Mouse (Mus musculus): ENCODE data around the gene Slmap.
"Not testable (repeated sequence)": the region's sequence is repeated elsewhere in the genome, so short reads cannot be mapped to it uniquely, and the experiment has no call there.

Gene Slmap

GRCm38 (mm10) chr14:26406746-26407145 lies 128.0 kb downstream of the Slmap start:
- in situ Hi-C loops (cut with MboI; ENCODE audit: low sequenced_read_pairs): no loop called here

GRCm38 (mm10) chr14:26398508-26399160 lies 136.1 kb downstream of the Slmap start:
- in situ Hi-C loops (cut with MboI; ENCODE audit: low sequenced_read_pairs): no loop called here

- in situ Hi-C loops (cut with MboI; ENCODE audit: low sequenced_read_pairs): no loop called here
Measured at GRCm38 (mm10) chr14:26391866-26392265, 142.9 kb downstream of the Slmap start.

GRCm38 (mm10) chr14:26388961-26389360 lies 145.8 kb downstream of the Slmap start:
- in situ Hi-C loops (cut with MboI; ENCODE audit: low sequenced_read_pairs): not testable (repeated sequence)

- in situ Hi-C loops (cut with MboI; ENCODE audit: low sequenced_read_pairs): not testable (repeated sequence)
Measured at GRCm38 (mm10) chr14:26386999-26387398, 147.7 kb downstream of the Slmap start.

GRCm38 (mm10) chr14:26385659-26386058 lies 149.1 kb downstream of the Slmap start:
- in situ Hi-C loops (cut with MboI; ENCODE audit: low sequenced_read_pairs): not testable (repeated sequence)

- in situ Hi-C loops (cut with MboI; ENCODE audit: low sequenced_read_pairs): no loop called here
Measured at GRCm38 (mm10) chr14:26379071-26379470, 155.7 kb downstream of the Slmap start.

- in situ Hi-C loops (cut with MboI; ENCODE audit: low sequenced_read_pairs): no loop called here
Measured at GRCm38 (mm10) chr14:26376652-26377051, 158.1 kb downstream of the Slmap start.
